Mouse (Mus musculus) midbrain, embryonic 13.5 days (tissue): ENCODE measurements around the gene Tecta. TPM values are rescaled to one million over a fixed set of nuclear protein-coding genes. Genes with fewer than 3 reads are reported as not detected.

Experiments
- ATAC-seq: fragments of 200-750 bp; cut with Nextera tagmentation; 2 replicates; pipeline ENCODE4 v1.8.0; 2017; ENCODE audit warnings: mild to moderate bottlenecking, moderate TSS enrichment, moderate library complexity
- H3K27ac ChIP-seq: fragments of 300-500 bp; sonication (generic); 2 replicates; pipeline ENCODE4 v1.5.1; 2015; ENCODE audit warnings: inconsistent platforms, mild to moderate bottlenecking, moderate library complexity
- H3K27me3 ChIP-seq: fragments of 300-500 bp; sonication (generic); 2 replicates; pipeline ENCODE4 v1.6.1; 2015; ENCODE audit warnings: mild to moderate bottlenecking, inconsistent platforms
- H3K36me3 ChIP-seq: fragments of 300-500 bp; sonication (generic); 2 replicates; pipeline ENCODE4 v1.6.1; 2015; ENCODE audit warnings: mild to moderate bottlenecking, inconsistent platforms
- H3K4me1 ChIP-seq: fragments of 300-500 bp; sonication (generic); replicated peaks from 2 replicates; pipeline ENCODE4 v1.6.1; 2015; ENCODE audit warnings: inconsistent platforms
- H3K4me2 ChIP-seq: fragments of 300-500 bp; sonication (generic); replicated peaks from 2 replicates; pipeline ENCODE4 v1.6.1; 2015; ENCODE audit warnings: moderate library complexity, mild to moderate bottlenecking, inconsistent platforms
- H3K4me3 ChIP-seq: fragments of 300-500 bp; sonication (generic); replicated peaks from 2 replicates; pipeline ENCODE4 v1.5.1; 2015; ENCODE audit warnings: mild to moderate bottlenecking, inconsistent platforms
- H3K9ac ChIP-seq: fragments of 300-500 bp; sonication (generic); replicated peaks from 2 replicates; pipeline ENCODE4 v1.6.1; 2015; ENCODE audit warnings: mild to moderate bottlenecking, inconsistent platforms
- H3K9me3 ChIP-seq: fragments of 300-500 bp; sonication (generic); 2 replicates; pipeline ENCODE4 v1.6.1; 2016; ENCODE audit warnings: mild to moderate bottlenecking, inconsistent platforms
- WGBS: fragments of 180-500 bp; shearing (Covaris S2); methylation state at CpG from one replicate; pipeline ENCODE4 v1.1.7; 2015; 5-methylcytosine and 5-hydroxymethylcytosine counted together
- polyA plus RNA-seq: library from polyadenylated mRNA; unstranded; fragments of >200 nt; fragmentation: Nextera tagmentation; extraction: Ambion mirVana; gene quantifications from 2 replicates; pipeline ENCODE4 v1.2.1, GENCODE M21; 2015

Gene Tecta
- 0.27 and 0.34 TPM in 2 replicates for polyA plus RNA-seq

- Histone ChIP-seq H3K27me3 (no peaks in the 10 kb centered on the region), H3K4me2 (no peak within 1 kb of the TSS), H3K9ac (no peak within 1 kb of the TSS), H3K27ac (no peak within 1 kb of the TSS), H3K4me3 (no peak within 1 kb of the TSS), H3K4me1 (peaks cover 7% of the 10 kb centered on the region; the same call in 1 of the 2 replicates), H3K36me3 (no peaks in the 10 kb centered on the region), H3K9me3 (no peaks in the 10 kb centered on the region)
- 41% methylated on average over 6 of the region's 6 CpGs for WGBS
- ATAC-seq, result no peak
Observed at GRCm38 (mm10) chr9:42399829-42400228, at the start of gene Tecta. Gene Tecta (minus strand): TSS chr9:42399929.

- WGBS, result 87% methylated on average over 6 of the region's 6 CpGs
- no peaks in the 10 kb centered on the region for H3K27me3 ChIP-seq
- no peak for ATAC-seq
Observed at GRCm38 (mm10) chr9:42449043-42449442, 49.3 kb upstream of the Tecta start.

GRCm38 (mm10) chr9:42442100-42442499 is 42.4 kb upstream of the Tecta start:
- Histone ChIP-seq H3K9ac (no peak overlapping the region), H3K9me3 (no peaks in the 10 kb centered on the region), H3K4me3 (no peak overlapping the region), H3K4me2 (no peak overlapping the region), H3K4me1 (no peaks in the 10 kb centered on the region), H3K27ac (no peak overlapping the region), H3K36me3 (peaks cover 68% of the 10 kb centered on the region), H3K27me3 (no peaks in the 10 kb centered on the region)
- ATAC-seq, result no peak
- WGBS, result 94% methylated on average over 8 of the region's 8 CpGs

More at GRCm38 (mm10) chr9:42449043-42449442, 49.3 kb upstream of the Tecta start:
- H3K9me3 ChIP-seq, result no peaks in the 10 kb centered on the region
- no peak overlapping the region for H3K9ac ChIP-seq
- peaks cover 57% of the 10 kb centered on the region for H3K36me3 ChIP-seq
- no peak overlapping the region for H3K27ac ChIP-seq
- no peak overlapping the region for H3K4me2 ChIP-seq
- H3K4me1 ChIP-seq, result no peaks in the 10 kb centered on the region; the same call in 1 of the 2 replicates
- no peak overlapping the region for H3K4me3 ChIP-seq

- Histone ChIP-seq H3K27me3 (no peaks in the 10 kb centered on the region), H3K27ac (no peak overlapping the region), H3K4me1 (no peaks in the 10 kb centered on the region), H3K36me3 (peaks cover 77% of the 10 kb centered on the region), H3K4me3 (no peak overlapping the region), H3K9me3 (no peaks in the 10 kb centered on the region), H3K4me2 (no peak overlapping the region), H3K9ac (no peak overlapping the region)
- 97% methylated on average over 2 of the region's 2 CpGs for WGBS
- no peak for ATAC-seq
Observed at GRCm38 (mm10) chr9:42441234-42441633, 41.5 kb upstream of the Tecta start.

- H3K36me3 ChIP-seq, result peaks cover 77% of the 10 kb centered on the region
- H3K9me3 ChIP-seq, result no peaks in the 10 kb centered on the region
- H3K27me3 ChIP-seq, result no peaks in the 10 kb centered on the region
- WGBS, result 31% methylated on average over 4 of the region's 4 CpGs
- ATAC-seq, result no peak
- H3K4me2 ChIP-seq, result no peak overlapping the region
- H3K4me1 ChIP-seq, result no peaks in the 10 kb centered on the region
- H3K27ac ChIP-seq, result no peak overlapping the region
- no peak overlapping the region for H3K4me3 ChIP-seq
- no peak overlapping the region for H3K9ac ChIP-seq
Observed at GRCm38 (mm10) chr9:42439446-42439845, 39.7 kb upstream of the Tecta start.

- 91% methylated on average over 2 of the region's 2 CpGs for WGBS
Observed at GRCm38 (mm10) chr9:42432155-42432554, 32.4 kb upstream of the Tecta start.

GRCm38 (mm10) chr9:42431606-42432005 is 31.9 kb upstream of the Tecta start:
- no peaks in the 10 kb centered on the region for H3K9me3 ChIP-seq
- H3K4me1 ChIP-seq, result peaks cover 8% of the 10 kb centered on the region
- no peak overlapping the region for H3K4me2 ChIP-seq
- no peak for ATAC-seq
- H3K27ac ChIP-seq, result no peak overlapping the region
- H3K27me3 ChIP-seq, result no peaks in the 10 kb centered on the region
- no peak overlapping the region for H3K9ac ChIP-seq
- H3K4me3 ChIP-seq, result no peak overlapping the region
- peaks cover 70% of the 10 kb centered on the region for H3K36me3 ChIP-seq
- 85% methylated on average over 2 of the region's 2 CpGs for WGBS

More at GRCm38 (mm10) chr9:42432155-42432554, 32.4 kb upstream of the Tecta start:
- Histone ChIP-seq H3K9me3 (no peaks in the 10 kb centered on the region), H3K36me3 (peaks cover 76% of the 10 kb centered on the region), H3K4me3 (no peak overlapping the region), H3K4me2 (no peak overlapping the region), H3K27ac (no peak overlapping the region), H3K27me3 (no peaks in the 10 kb centered on the region), H3K9ac (no peak overlapping the region), H3K4me1 (0 out of 2 replicates have a peak, but pooled peaks cover 3% of the 10 kb centered on the region)
- no peak for ATAC-seq

GRCm38 (mm10) chr9:42428060-42428924 is 28.6 kb upstream of the Tecta start:
- Histone ChIP-seq H3K4me1 (peaks cover 10% of the 10 kb centered on the region), H3K9ac (no peak overlapping the region), H3K27ac (no peak overlapping the region; the same call in 1 of the 2 replicates), H3K27me3 (no peaks in the 10 kb centered on the region), H3K36me3 (peaks cover 42% of the 10 kb centered on the region), H3K4me2 (no peak overlapping the region), H3K4me3 (no peak overlapping the region), H3K9me3 (no peaks in the 10 kb centered on the region)
- ATAC-seq, result no peak
- WGBS, result 84% methylated on average over 12 of the region's 12 CpGs

- Histone ChIP-seq H3K27ac (no peak overlapping the region), H3K4me2 (no peak overlapping the region), H3K4me3 (no peak overlapping the region), H3K4me1 (peaks cover 10% of the 10 kb centered on the region), H3K9me3 (no peaks in the 10 kb centered on the region), H3K27me3 (no peaks in the 10 kb centered on the region), H3K36me3 (peaks cover 46% of the 10 kb centered on the region), H3K9ac (no peak overlapping the region)
- ATAC-seq, result no peak
- WGBS, result 28% methylated on average over 10 of the region's 10 CpGs
Observed at GRCm38 (mm10) chr9:42426661-42427358, 27.1 kb upstream of the Tecta start.

- Histone ChIP-seq H3K9me3 (no peaks in the 10 kb centered on the region), H3K4me3 (no peak overlapping the region), H3K27me3 (no peaks in the 10 kb centered on the region), H3K4me2 (no peak overlapping the region), H3K27ac (no peak overlapping the region), H3K36me3 (peaks cover 30% of the 10 kb centered on the region), H3K9ac (no peak overlapping the region), H3K4me1 (peaks cover 10% of the 10 kb centered on the region)
- ATAC-seq, result no peak
- 94% methylated on average over 2 of the region's 2 CpGs for WGBS
Observed at GRCm38 (mm10) chr9:42423649-42424048, 23.9 kb upstream of the Tecta start.

GRCm38 (mm10) chr9:42419687-42420086 is 20.0 kb upstream of the Tecta start:
- 67% methylated on average over 2 of the region's 2 CpGs for WGBS
- no peak for ATAC-seq

GRCm38 (mm10) chr9:42418786-42419185 is 19.1 kb upstream of the Tecta start:
- H3K36me3 ChIP-seq, result peaks cover 43% of the 10 kb centered on the region
- no peak overlapping the region for H3K27ac ChIP-seq
- no peaks in the 10 kb centered on the region for H3K27me3 ChIP-seq
- peaks cover 14% of the 10 kb centered on the region for H3K4me1 ChIP-seq
- 91% methylated on average over 5 of the region's 5 CpGs for WGBS
- no peak overlapping the region for H3K4me3 ChIP-seq
- no peaks in the 10 kb centered on the region for H3K9me3 ChIP-seq
- no peak for ATAC-seq
- no peak overlapping the region for H3K9ac ChIP-seq
- no peak overlapping the region for H3K4me2 ChIP-seq

More at GRCm38 (mm10) chr9:42419687-42420086, 20.0 kb upstream of the Tecta start:
- H3K27ac ChIP-seq, result no peak overlapping the region
- peaks cover 43% of the 10 kb centered on the region for H3K36me3 ChIP-seq
- H3K4me3 ChIP-seq, result no peak overlapping the region
- H3K9ac ChIP-seq, result no peak overlapping the region
- no peaks in the 10 kb centered on the region for H3K27me3 ChIP-seq
- peaks cover 5% of the 10 kb centered on the region; the same call in 1 of the 2 replicates for H3K4me1 ChIP-seq
- H3K4me2 ChIP-seq, result no peak overlapping the region
- no peaks in the 10 kb centered on the region for H3K9me3 ChIP-seq
